Mouse (Mus musculus) limb, embryonic 11.5 days (tissue): ENCODE data around the gene Prss12. TPM values are rescaled to one million over a fixed set of nuclear protein-coding genes. Genes with fewer than 3 reads are reported as not detected.
"Not testable (repeated sequence)": the region's sequence is repeated elsewhere in the genome, so short reads cannot be mapped to it uniquely, and the experiment has no call there.

Experiments
- ATAC-seq: fragments of 200-750 bp; cut with Nextera tagmentation; 2 replicates; pipeline ENCODE4 v1.8.0; 2017; ENCODE audit warnings: low read depth; ENCODE audit not compliant: insufficient number of reproducible peaks, low FRiP score, low TSS enrichment
- DNase-seq: peaks from one replicate; pipeline ENCODE4 v3.0.0-alpha.2; 2015; ENCODE audit warnings: low spot score
- H3K27ac ChIP-seq: fragments of 300-500 bp; sonication (generic); replicated peaks from 2 replicates; pipeline ENCODE4 v1.5.1; 2014; ENCODE audit warnings: low read depth, mild to moderate bottlenecking, low read length
- H3K27me3 ChIP-seq: fragments of 300-500 bp; sonication (generic); 2 replicates; pipeline ENCODE4 v1.6.1; 2014; ENCODE audit warnings: mild to moderate bottlenecking, low read length, mixed read lengths; ENCODE audit not compliant: control insufficient read depth, insufficient read depth
- H3K36me3 ChIP-seq: fragments of 300-500 bp; sonication (generic); 2 replicates; pipeline ENCODE4 v1.6.1; 2014; ENCODE audit warnings: mild to moderate bottlenecking, low read length, moderate library complexity, mixed read lengths; ENCODE audit not compliant: control insufficient read depth, insufficient read depth
- H3K4me1 ChIP-seq: fragments of 300-500 bp; sonication (generic); 2 replicates; pipeline ENCODE4 v1.6.1; 2014; ENCODE audit warnings: low read length, mixed read lengths; ENCODE audit not compliant: control insufficient read depth, insufficient read depth
- H3K4me2 ChIP-seq: fragments of 300-500 bp; sonication (generic); 2 replicates; pipeline ENCODE4 v1.6.1; 2014; ENCODE audit warnings: low read depth, mild to moderate bottlenecking, moderate library complexity; ENCODE audit not compliant: severe bottlenecking
- H3K4me3 ChIP-seq: fragments of 300-500 bp; sonication (generic); 2 replicates; pipeline ENCODE4 v1.5.1; 2014; ENCODE audit warnings: low read depth, low read length
- H3K9ac ChIP-seq: fragments of 300-500 bp; sonication (generic); 2 replicates; pipeline ENCODE4 v1.6.1; 2014; ENCODE audit warnings: mild to moderate bottlenecking, low read length
- H3K9me3 ChIP-seq: fragments of 300-500 bp; sonication (generic); 2 replicates; pipeline ENCODE4 v1.6.1; 2016; ENCODE audit warnings: low read length; ENCODE audit not compliant: control insufficient read depth
- WGBS: fragments of 180-500 bp; shearing (Covaris S2); extraction: QIAGEN DNeasy Blood & Tissue Kit; methylation state at CpG from one replicate; pipeline ENCODE4 v1.1.7; 2014; 5-methylcytosine and 5-hydroxymethylcytosine counted together
- polyA plus RNA-seq: library from polyadenylated mRNA; unstranded; fragments of >200 nt; fragmentation: Nextera tagmentation; extraction: Ambion mirVana; gene quantifications from 2 replicates; pipeline ENCODE4 v1.2.1, GENCODE M21; 2014

Gene Prss12
- polyA plus RNA-seq, 1 experiment from 2014 or later, result 2.3 TPM

GRCm38 (mm10) chr3:123495088-123495487 is 48.4 kb downstream of the Prss12 start:
- H3K27me3 ChIP-seq, result no peaks in the 10 kb centered on the region
- H3K9me3 ChIP-seq, result no peaks in the 10 kb centered on the region
- H3K9ac ChIP-seq, result no peak overlapping the region
- H3K4me1 ChIP-seq, result no peaks in the 10 kb centered on the region
- 85% methylated on average over 6 of the region's 6 CpGs for WGBS
- no peak overlapping the region for H3K27ac ChIP-seq
- no peaks in the 10 kb centered on the region for H3K36me3 ChIP-seq
- ATAC-seq (no peak), DNase-seq (no peak)
- no peak overlapping the region for H3K4me2 ChIP-seq
- H3K4me3 ChIP-seq, result no peak overlapping the region

- whole genome bisulfite sequencing, result 82% methylated on average over 5 of the region's 5 CpGs
- ATAC-seq, result no peak
- no peak overlapping the region for H3K4me3 ChIP-seq
These were observed 52.1 kb downstream of the Prss12 start for GRCm38 (mm10) chr3:123498787-123499186.

GRCm38 (mm10) chr3:123501798-123502197 is 55.1 kb downstream of the Prss12 start:
- ATAC-seq, H3K4me2 ChIP-seq, H3K9me3 ChIP-seq, H3K4me1 ChIP-seq, H3K9ac ChIP-seq, H3K36me3 ChIP-seq, H3K27me3 ChIP-seq, H3K4me3 ChIP-seq, DNase-seq, H3K27ac ChIP-seq: not testable (repeated sequence)
- 78% methylated on average over 2 of the region's 2 CpGs for WGBS

More at GRCm38 (mm10) chr3:123498787-123499186, 52.1 kb downstream of the Prss12 start:
- no peak overlapping the region for H3K27ac ChIP-seq
- no peaks in the 10 kb centered on the region for H3K9me3 ChIP-seq
- no peak overlapping the region for H3K4me2 ChIP-seq
- no peaks in the 10 kb centered on the region for H3K4me1 ChIP-seq
- no peak overlapping the region for H3K9ac ChIP-seq
- H3K36me3 ChIP-seq, result no peaks in the 10 kb centered on the region
- no peak for DNase-seq
- H3K27me3 ChIP-seq, result no peaks in the 10 kb centered on the region

GRCm38 (mm10) chr3:123503943-123504342 is 57.2 kb downstream of the Prss12 start:
- no peak overlapping the region for H3K4me3 ChIP-seq
- peaks cover 3% of the 10 kb centered on the region; the same call in 1 of the 2 replicates for H3K4me1 ChIP-seq
- H3K27ac ChIP-seq, result no peak overlapping the region
- DNase-seq (no peak), ATAC-seq (no peak)
- no peak overlapping the region for H3K4me2 ChIP-seq
- WGBS, result 79% methylated on average over 6 of the region's 6 CpGs
- H3K9ac ChIP-seq, result no peak overlapping the region
- no peaks in the 10 kb centered on the region for H3K27me3 ChIP-seq
- no peaks in the 10 kb centered on the region for H3K9me3 ChIP-seq
- H3K36me3 ChIP-seq, result no peaks in the 10 kb centered on the region; the same call in 1 of the 2 replicates

GRCm38 (mm10) chr3:123504783-123505182 is 58.1 kb downstream of the Prss12 start:
- no peak overlapping the region for H3K4me2 ChIP-seq
- WGBS, result 85% methylated on average over 7 of the region's 7 CpGs
- H3K4me1 ChIP-seq, result peaks cover 3% of the 10 kb centered on the region; the same call in 1 of the 2 replicates
- no peak overlapping the region for H3K27ac ChIP-seq
- H3K36me3 ChIP-seq, result no peaks in the 10 kb centered on the region; the same call in 1 of the 2 replicates
- no peak for ATAC-seq
- no peaks in the 10 kb centered on the region for H3K9me3 ChIP-seq
- DNase-seq, result no peak
- no peak overlapping the region for H3K9ac ChIP-seq
- H3K4me3 ChIP-seq, result no peak overlapping the region
- no peaks in the 10 kb centered on the region for H3K27me3 ChIP-seq

- Histone ChIP-seq H3K9me3 (no peaks in the 10 kb centered on the region), H3K36me3 (no peaks in the 10 kb centered on the region; the same call in 1 of the 2 replicates), H3K4me2 (no peak overlapping the region), H3K4me1 (peaks cover 3% of the 10 kb centered on the region; the same call in 1 of the 2 replicates), H3K27me3 (no peaks in the 10 kb centered on the region), H3K9ac (no peak overlapping the region), H3K27ac (no peak overlapping the region), H3K4me3 (no peak overlapping the region)
- WGBS, result 55% methylated on average over 9 of the region's 9 CpGs
- ATAC-seq (no peak), DNase-seq (peak; percentile 36)
These were observed 59.3 kb downstream of the Prss12 start for GRCm38 (mm10) chr3:123505778-123506667.

- Histone ChIP-seq H3K4me1 (peaks cover 3% of the 10 kb centered on the region; the same call in 1 of the 2 replicates), H3K9me3 (no peaks in the 10 kb centered on the region), H3K27ac (0 out of 2 replicates have a peak overlapping the region, but pooled peaks have one; percentile 42), H3K4me2 (peak overlapping the region; percentile 69), H3K9ac (peak overlapping the region; percentile 69), H3K36me3 (no peaks in the 10 kb centered on the region; the same call in 1 of the 2 replicates), H3K27me3 (no peaks in the 10 kb centered on the region), H3K4me3 (peak overlapping the region; percentile 89)
- ATAC-seq, result no peak
- no peak for DNase-seq
- 7% methylated on average over 6 of the region's 6 CpGs for WGBS
These were observed 60.3 kb downstream of the Prss12 start for GRCm38 (mm10) chr3:123506699-123507662.

GRCm38 (mm10) chr3:123507663-123508055 is 60.9 kb downstream of the Prss12 start:
- H3K4me3 ChIP-seq, result peak overlapping the region; percentile 89
- H3K4me1 ChIP-seq, result peaks cover 3% of the 10 kb centered on the region; the same call in 1 of the 2 replicates
- H3K9me3 ChIP-seq, result no peaks in the 10 kb centered on the region
- under 1% methylated on average over 10 of the region's 10 CpGs for WGBS
- no peak for DNase-seq
- peak overlapping the region; percentile 69 for H3K4me2 ChIP-seq
- no peak overlapping the region; the same call in 1 of the 2 replicates for H3K27ac ChIP-seq
- H3K36me3 ChIP-seq, result no peaks in the 10 kb centered on the region; the same call in 1 of the 2 replicates
- no peak for ATAC-seq
- no peaks in the 10 kb centered on the region for H3K27me3 ChIP-seq
- peak overlapping the region; percentile 69 for H3K9ac ChIP-seq
